Mouse (Mus musculus) myocyte (in vitro differentiated cells): Measurements from ENCODE around the gene Cnih2. TPM values are rescaled to one million over a fixed set of nuclear protein-coding genes. Genes with fewer than 3 reads are reported as not detected.

Experiments used
- H3K27me3 ChIP-seq: one replicate; pipeline ENCODE4 v1.6.1; 2011; ENCODE audit not compliant: control insufficient read depth, insufficient read depth, insufficient read length
- H3K36me3 ChIP-seq: one replicate; pipeline ENCODE4 v1.6.1; 2011; ENCODE audit not compliant: control insufficient read depth, insufficient read depth
- H3K4me2 ChIP-seq: one replicate; pipeline ENCODE4 v1.6.1; 2011; ENCODE audit warnings: low read depth, control low read depth
- H3K4me3 ChIP-seq: one replicate; pipeline ENCODE4 v1.5.1; 2011; ENCODE audit warnings: mild to moderate bottlenecking, control low read depth, moderate library complexity
- H3K79me2 ChIP-seq: one replicate; pipeline ENCODE4 v1.6.1; 2011; ENCODE audit not compliant: control insufficient read depth, insufficient read depth
- H3ac ChIP-seq: one replicate; pipeline ENCODE4 v1.6.1; 2011; ENCODE audit not compliant: control insufficient read depth, insufficient read length
- CEBPB ChIP-seq: IDR thresholded peaks from 2 replicates; pipeline ENCODE4 v1.6.1; 2011; ENCODE audit warnings: mild to moderate bottlenecking, moderate library complexity; ENCODE audit not compliant: poor library complexity, insufficient read depth, severe bottlenecking
- E2F4 ChIP-seq: IDR thresholded peaks from one replicate; pipeline ENCODE4 v1.6.1; 2011; ENCODE audit warnings: mild to moderate bottlenecking, control low read depth, moderate library complexity; ENCODE audit not compliant: insufficient read depth
- MAX ChIP-seq: IDR thresholded peaks from one replicate; pipeline ENCODE4 v1.6.1; 2011; ENCODE audit warnings: low read depth, mild to moderate bottlenecking, control low read depth
- MYOD1 ChIP-seq, 3 experiments: IDR thresholded peaks; one replicate each; pipeline ENCODE4 v1.6.1; 2011; ENCODE audit warnings: control low read depth in 2 of 3, low read depth in 2 of 3, mild to moderate bottlenecking in 2 of 3, moderate library complexity in 1 of 3; ENCODE audit not compliant: insufficient read length in 2 of 3, control insufficient read depth in 1 of 3
- MYOG ChIP-seq, 3 experiments: IDR thresholded peaks; one replicate each; pipeline ENCODE4 v1.6.1; 2011; ENCODE audit warnings: control low read depth in 2 of 3, low read depth in 2 of 3, mild to moderate bottlenecking in 2 of 3; ENCODE audit not compliant: insufficient read length in 2 of 3, control insufficient read depth in 1 of 3, insufficient read depth in 1 of 3
- POLR2A ChIP-seq: IDR thresholded peaks from one replicate; pipeline ENCODE4 v1.6.1; 2011; ENCODE audit warnings: low read depth, mild to moderate bottlenecking, control low read depth, moderate library complexity; ENCODE audit not compliant: insufficient read length
- POLR2AphosphoS2 ChIP-seq: IDR thresholded peaks from one replicate; pipeline ENCODE4 v1.6.1; 2011; ENCODE audit warnings: low read depth, control low read depth; ENCODE audit not compliant: insufficient read length
- REST ChIP-seq: IDR thresholded peaks from one replicate; pipeline ENCODE4 v1.6.1; 2011; ENCODE audit warnings: mild to moderate bottlenecking, control low read depth, moderate library complexity; ENCODE audit not compliant: insufficient read depth, insufficient read length
- SRF ChIP-seq: IDR thresholded peaks from one replicate; pipeline ENCODE4 v1.6.1; 2011; ENCODE audit warnings: low read depth; ENCODE audit not compliant: control insufficient read depth, insufficient read length
- TCF12 ChIP-seq: IDR thresholded peaks from one replicate; pipeline ENCODE4 v1.6.1; 2011; ENCODE audit warnings: mild to moderate bottlenecking, control low read depth; ENCODE audit not compliant: poor library complexity, insufficient read depth, severe bottlenecking
- TCF3 ChIP-seq: IDR thresholded peaks from one replicate; pipeline ENCODE4 v1.6.1; 2011; ENCODE audit warnings: low read depth, control low read depth; ENCODE audit not compliant: insufficient read length
- USF1 ChIP-seq: IDR thresholded peaks from one replicate; pipeline ENCODE4 v1.6.1; 2011; ENCODE audit warnings: low read depth, mild to moderate bottlenecking, control low read depth, moderate library complexity
- polyA plus RNA-seq: library from polyadenylated mRNA; unstranded; fragments of >200 nt; fragmentation: generic; extraction: Trizol; gene quantifications from one replicate; pipeline ENCODE4 v1.2.1, GENCODE M21; 2012; ENCODE audit warnings: missing spikeins

Gene Cnih2
- polyA plus RNA-seq, 1 experiment, result 1.6 TPM

- peak within 1 kb of the TSS; percentile 95 for H3K4me2 ChIP-seq
- peak within 1 kb of the TSS; percentile 57 for H3ac ChIP-seq
- TF ChIP-seq POLR2AphosphoS2 (peak; percentile 60), CEBPB (no peak), TCF3 (no peak), REST (no peak), POLR2A (peak; percentile 75), USF1 (no peak), MYOG (IDR thresholded peaks at IDR 0.05; ENCODE audit: control insufficient read depth in 1 of 3, insufficient read depth in 1 of 3, insufficient read length in 2 of 3, low read depth in 2 of 3) (no peak), MAX (no peak), TCF12 (no peak), MYOD1 (IDR thresholded peaks at IDR 0.05; ENCODE audit: control insufficient read depth in 1 of 3, insufficient read length in 2 of 3, low read depth in 2 of 3) (peak in 1 of 3 experiments; percentile 4), E2F4 (no peak)
- no peaks in the 10 kb centered on the region for H3K36me3 ChIP-seq
- peak within 1 kb of the TSS; percentile 53 for H3K4me3 ChIP-seq
- H3K79me2 ChIP-seq, result no peaks in the 10 kb centered on the region
- H3K27me3 ChIP-seq, result no peaks in the 10 kb centered on the region
These were observed 13.0 kb downstream of the Cnih2 start, which contains the start of gene Tmem151a for GRCm38 (mm10) chr19:5085145-5085863. Tmem151a (minus strand) TSS chr19:5085531.

- Histone ChIP-seq H3K36me3 (no peaks in the 10 kb centered on the region), H3K4me3 (peak overlapping the region; percentile 53), H3ac (peak overlapping the region; percentile 57), H3K4me2 (peak overlapping the region; percentile 95), H3K27me3 (no peaks in the 10 kb centered on the region), H3K79me2 (no peaks in the 10 kb centered on the region)
- TF ChIP-seq TCF3 (no peak), MYOD1 (IDR thresholded peaks at IDR 0.05; ENCODE audit: control insufficient read depth in 1 of 3, insufficient read length in 2 of 3, low read depth in 2 of 3) (peak in 1 of 3 experiments; percentile 0), MYOG (IDR thresholded peaks at IDR 0.05; ENCODE audit: control insufficient read depth in 1 of 3, insufficient read depth in 1 of 3, insufficient read length in 2 of 3, low read depth in 2 of 3) (peak in 1 of 3 experiments; percentile 26), POLR2A (peak; percentile 14), MAX (no peak)
These were observed 13.5 kb downstream of the Cnih2 start for GRCm38 (mm10) chr19:5084834-5085144.

DNA sequence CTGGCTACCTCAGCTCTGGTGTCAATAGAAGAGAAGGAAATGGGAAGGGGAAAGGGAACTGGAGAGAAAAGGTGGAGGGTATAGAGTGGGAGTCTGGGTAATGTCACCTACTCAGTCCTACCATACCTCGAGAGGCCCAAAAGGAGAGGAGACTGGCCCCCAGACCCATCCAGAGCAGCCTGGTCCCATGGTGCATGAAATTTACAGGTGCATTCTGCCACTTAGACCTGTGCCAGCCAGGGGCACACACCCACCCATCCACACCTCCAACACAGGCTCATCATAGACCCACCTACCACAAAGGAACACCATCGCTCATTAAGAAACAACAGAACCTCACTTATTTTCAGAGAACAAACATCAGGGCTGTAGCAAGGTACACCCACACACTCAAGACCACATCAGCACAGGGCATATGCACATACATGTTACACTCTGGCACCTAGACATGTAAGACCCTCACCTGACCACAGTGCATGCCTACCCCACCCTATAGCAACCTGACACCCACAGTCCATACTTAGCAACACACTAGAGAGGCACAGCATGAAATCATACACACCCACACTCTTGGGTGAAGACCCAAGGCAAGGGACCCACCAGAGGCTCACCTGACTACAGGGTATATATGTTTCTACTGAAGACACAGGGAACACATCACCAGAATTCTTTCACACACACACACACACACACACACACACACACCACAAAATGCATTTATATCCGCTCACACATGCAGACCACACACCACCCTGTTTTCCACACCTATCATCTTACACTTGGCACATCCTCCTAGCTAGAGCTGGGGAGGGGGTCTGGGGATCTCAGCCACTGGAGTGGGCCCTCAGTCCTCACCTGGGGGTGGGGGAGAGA lies 14.1 kb downstream of the Cnih2 start:
- Histone ChIP-seq H3ac (peak overlapping the region; percentile 57), H3K4me3 (peak overlapping the region; percentile 53), H3K27me3 (no peaks in the 10 kb centered on the region)

GRCm38 (mm10) chr19:5082596-5082995 lies 15.7 kb downstream of the Cnih2 start:
- Histone ChIP-seq H3K27me3 (no peaks in the 10 kb centered on the region), H3K36me3 (no peaks in the 10 kb centered on the region), H3ac (no peak overlapping the region), H3K4me3 (no peak overlapping the region), H3K79me2 (no peaks in the 10 kb centered on the region), H3K4me2 (no peak overlapping the region)
- TF ChIP-seq CEBPB (no peak), SRF (no peak), TCF3 (no peak), REST (no peak), TCF12 (no peak), MYOD1 (IDR thresholded peaks at IDR 0.05; ENCODE audit: control insufficient read depth in 1 of 3, insufficient read length in 2 of 3, low read depth in 2 of 3) (no peak), POLR2A (no peak), USF1 (no peak), MAX (no peak), POLR2AphosphoS2 (no peak), MYOG (IDR thresholded peaks at IDR 0.05; ENCODE audit: control insufficient read depth in 1 of 3, insufficient read depth in 1 of 3, insufficient read length in 2 of 3, low read depth in 2 of 3) (no peak), E2F4 (no peak)

More for the DNA sequence above, 14.1 kb downstream of the Cnih2 start:
- peak overlapping the region; percentile 95 for H3K4me2 ChIP-seq
- no peaks in the 10 kb centered on the region for H3K79me2 ChIP-seq
- no peaks in the 10 kb centered on the region for H3K36me3 ChIP-seq
- TF ChIP-seq MAX, result no peak
- no peak for TF ChIP-seq MYOD1 (IDR thresholded peaks at IDR 0.05; ENCODE audit: control insufficient read depth in 1 of 3, insufficient read length in 2 of 3, low read depth in 2 of 3)
- TF ChIP-seq POLR2AphosphoS2, result no peak
- TF ChIP-seq MYOG (IDR thresholded peaks at IDR 0.05; ENCODE audit: control insufficient read depth in 1 of 3, insufficient read depth in 1 of 3, insufficient read length in 2 of 3, low read depth in 2 of 3), result no peak
- TF ChIP-seq TCF3, result no peak
- no peak for TF ChIP-seq E2F4
- no peak for TF ChIP-seq REST
- no peak for TF ChIP-seq USF1
- TF ChIP-seq SRF, result no peak
- no peak for TF ChIP-seq POLR2A
- TF ChIP-seq CEBPB, result no peak
- no peak for TF ChIP-seq TCF12
